Comparison of ENCODE assay signal across 8 mouse cellular contexts in the genomic region with DNA sequence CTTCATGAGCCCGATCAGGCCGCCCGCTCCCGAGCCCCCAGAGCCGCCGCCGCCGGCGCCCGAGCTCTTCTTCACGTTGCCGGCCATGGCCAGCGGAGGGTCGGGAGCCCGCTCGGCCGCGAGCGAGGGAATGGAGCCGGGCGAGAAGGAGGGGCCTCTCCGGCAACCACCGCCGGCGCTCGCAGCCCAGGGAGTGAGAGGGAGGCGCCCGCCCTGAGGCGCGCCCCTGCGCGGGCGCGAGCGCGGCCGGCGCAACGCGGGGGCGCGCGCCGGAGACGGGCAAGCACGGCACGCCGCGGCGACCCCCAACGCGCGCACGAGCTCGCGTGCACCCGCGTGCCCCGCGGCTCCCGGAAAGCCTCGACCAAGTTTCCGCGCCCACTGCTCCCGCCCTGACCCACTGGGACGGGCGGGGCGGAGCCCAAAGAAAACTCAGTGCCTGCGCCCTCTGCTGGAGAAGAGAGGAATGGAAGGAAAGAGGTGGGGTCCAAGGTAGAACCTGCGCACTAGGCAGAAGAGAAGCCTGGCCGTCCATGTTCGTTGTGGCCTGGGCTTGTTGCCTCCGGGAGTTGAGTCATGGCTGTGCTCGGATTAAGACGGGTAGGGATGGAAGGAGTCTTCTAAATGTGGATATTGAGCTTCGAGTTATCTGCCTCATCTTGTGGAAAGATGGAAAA. TPM values are rescaled to one million over a fixed set of nuclear protein-coding genes. Genes with fewer than 3 reads are reported as not detected.
DNase-seq lines count a peak whose midpoint lies in the region; ATAC-seq and TF ChIP-seq lines count a peak whose summit lies in the region.

A gene (minus strand): TSS at position 248 of the 677 bp plus-strand sequence.

- TF ChIP-seq POLR2A in heart, adult 2 months (IDR thresholded peaks at IDR 0.05; ENCODE audit: insufficient read depth, low read depth, low read length): peak; percentile 86

- no peaks in the 10 kb centered on the region for H3K27me3 ChIP-seq in embryonic facial prominence, embryonic 14.5 days (replicated peaks; ENCODE audit: control insufficient read depth, insufficient read depth, low read length)
- H3K27me3 ChIP-seq in heart, adult 2 months (ENCODE audit: control insufficient read depth, insufficient read depth, low read length): no peaks in the 10 kb centered on the region
- no peaks in the 10 kb centered on the region for H3K27me3 ChIP-seq in limb, embryonic 13.5 days
- no peaks in the 10 kb centered on the region for H3K27me3 ChIP-seq in midbrain, embryonic 16.5 days (ENCODE audit: control insufficient read depth, insufficient read depth, low read depth, low read length)

- peak within 1 kb of the TSS; percentile 86 for H3K27ac ChIP-seq in embryonic facial prominence, embryonic 14.5 days (replicated peaks; ENCODE audit: low read depth, low read length)
- H3K27ac ChIP-seq in heart, adult 2 months: peak within 1 kb of the TSS; percentile 96
- peak within 1 kb of the TSS; percentile 93 for H3K27ac ChIP-seq in limb, embryonic 13.5 days
- peak within 1 kb of the TSS; percentile 97 for H3K27ac ChIP-seq in midbrain, embryonic 16.5 days (ENCODE audit: low read length)

- H3K36me3 ChIP-seq in embryonic facial prominence, embryonic 14.5 days (ENCODE audit: control insufficient read depth, insufficient read depth, low read length): no peaks in the 10 kb centered on the region
- peaks cover 2% of the 10 kb centered on the region for H3K36me3 ChIP-seq in heart, adult 2 months (ENCODE audit: control insufficient read depth, insufficient read depth, low read length)
- no peaks in the 10 kb centered on the region for H3K36me3 ChIP-seq in limb, embryonic 13.5 days
- no peaks in the 10 kb centered on the region for H3K36me3 ChIP-seq in midbrain, embryonic 16.5 days (ENCODE audit: control insufficient read depth, insufficient read depth, low read length)

- peak; percentile 81 for TF ChIP-seq EP300 in heart, adult 2 months (IDR thresholded peaks at IDR 0.05; ENCODE audit: insufficient read depth, low read depth, low read length)

- peak; percentile 98 for DNase-seq in 3T3-L1 (ENCODE audit: low read depth, low spot score)
- peak; percentile 97 to 99 for DNase-seq in adrenal gland, postnatal 4 days (ENCODE audit: low spot score in 2 of 2)
- DNase-seq in embryonic facial prominence, embryonic 14.5 days (ENCODE audit: low spot score): peak; percentile 98
- peak; percentile 98 to 99 for DNase-seq in heart, adult 2 months
- peak; percentile 97 to 99 for DNase-seq in kidney, adult 8-10 months
- peak; percentile 97 to 98 for DNase-seq in spleen, postnatal 10 days (ENCODE audit: low spot score in 2 of 2)

- intact Hi-C loops in heart, adult 2 months (cut with DNase I): loop anchor here (1.0 to 10.0 kb wide), 4 partner anchors 51 to 249 kb away; no protein-coding TSS in a partner anchor

- peaks cover 6% of the 10 kb centered on the region for H3K79me2 ChIP-seq in heart, adult 2 months (replicated peaks; ENCODE audit: control insufficient read depth, insufficient read depth, low read length)

- 0% methylated on average over 31 of the region's 76 CpGs for WGBS in embryonic facial prominence, embryonic 14.5 days
- WGBS in heart, adult 2 months: 2% methylated on average over 75 of the region's 76 CpGs
- under 1% methylated on average over 74 of the region's 76 CpGs for WGBS in limb, embryonic 13.5 days
- under 1% methylated on average over 65 of the region's 76 CpGs for WGBS in midbrain, embryonic 16.5 days

- H3K9me3 ChIP-seq in embryonic facial prominence, embryonic 14.5 days (ENCODE audit: control insufficient read depth, low read length): no peaks in the 10 kb centered on the region
- H3K9me3 ChIP-seq in limb, embryonic 13.5 days: no peaks in the 10 kb centered on the region
- no peaks in the 10 kb centered on the region for H3K9me3 ChIP-seq in midbrain, embryonic 16.5 days (replicated peaks; ENCODE audit: control insufficient read depth, low read length, poor library complexity, severe bottlenecking)

- peak within 1 kb of the TSS; percentile 86 for H3K4me3 ChIP-seq in embryonic facial prominence, embryonic 14.5 days (ENCODE audit: low read depth, low read length)
- H3K4me3 ChIP-seq in heart, adult 2 months: peak within 1 kb of the TSS; percentile 96
- H3K4me3 ChIP-seq in limb, embryonic 13.5 days: peak within 1 kb of the TSS; percentile 82
- peak within 1 kb of the TSS; percentile 88 for H3K4me3 ChIP-seq in midbrain, embryonic 16.5 days (ENCODE audit: low read depth, low read length)

- H3K4me2 ChIP-seq in embryonic facial prominence, embryonic 14.5 days (ENCODE audit: low read depth, low read length): peak within 1 kb of the TSS; percentile 70
- H3K4me2 ChIP-seq in limb, embryonic 13.5 days (replicated peaks): peak within 1 kb of the TSS; percentile 70
- peak within 1 kb of the TSS; percentile 72 for H3K4me2 ChIP-seq in midbrain, embryonic 16.5 days (ENCODE audit: low read length)

- peaks cover 14% of the 10 kb centered on the region for H3K4me1 ChIP-seq in embryonic facial prominence, embryonic 14.5 days (ENCODE audit: control insufficient read depth, insufficient read depth, low read length)
- peaks cover 8% of the 10 kb centered on the region for H3K4me1 ChIP-seq in heart, adult 2 months (ENCODE audit: control insufficient read depth, insufficient read depth, low read length)
- peaks cover 26% of the 10 kb centered on the region for H3K4me1 ChIP-seq in limb, embryonic 13.5 days
- peaks cover 29% of the 10 kb centered on the region for H3K4me1 ChIP-seq in midbrain, embryonic 16.5 days (ENCODE audit: control insufficient read depth, insufficient read depth, low read length)

- peak within 1 kb of the TSS; percentile 80 for H3K9ac ChIP-seq in embryonic facial prominence, embryonic 14.5 days (ENCODE audit: low read depth, low read length)
- peak within 1 kb of the TSS; percentile 98 for H3K9ac ChIP-seq in heart, adult 2 months (ENCODE audit: low read depth, low read length)
- H3K9ac ChIP-seq in limb, embryonic 13.5 days: peak within 1 kb of the TSS; percentile 87
- peak within 1 kb of the TSS; percentile 94 for H3K9ac ChIP-seq in midbrain, embryonic 16.5 days (ENCODE audit: low read depth, low read length)

- ATAC-seq in embryonic facial prominence, embryonic 14.5 days (ENCODE audit: low read depth): peak; percentile 93
- peak; percentile 93 for ATAC-seq in limb, embryonic 13.5 days (ENCODE audit: low FRiP score, low read depth)
- ATAC-seq in midbrain, embryonic 16.5 days: peak; percentile 91

- peak; percentile 97 for TF ChIP-seq CTCF in heart, adult 2 months (IDR thresholded peaks at IDR 0.05)

RNA-seq across cellular contexts. Expression of the gene that starts here (rescaled TPM):
- total RNA-seq in adrenal gland, postnatal 4 days (2021): 10 to 100 TPM; 34.9 to 41.3 TPM
- 15.3 and 17.1 TPM in 2 replicates for polyA plus RNA-seq in embryonic facial prominence, embryonic 14.5 days (2014; fragmentation: Nextera tagmentation; extraction: Ambion mirVana)
- total RNA-seq in heart, adult 2 months (2021): 10 to 100 TPM; 17.8 to 18.7 TPM
- 5.0 and 11.8 TPM in 2 replicates for polyA plus RNA-seq in heart, adult 2 months (2012; rRNA removed)
- polyA plus RNA-seq in limb, embryonic 13.5 days (2015; fragmentation: Nextera tagmentation; extraction: Ambion mirVana): 17.5 and 19.6 TPM in 2 replicates
- 21.7 and 26.5 TPM in 2 replicates for polyA plus RNA-seq in midbrain, embryonic 16.5 days (2015; fragmentation: Nextera tagmentation; extraction: Ambion mirVana)

Comparison
In these comparisons a context has a peak if more than half of its experiments do, and no peak if none do; other contexts are left out.
1. Peak in every context shown above with its lines: DNase-seq, ATAC-seq, H3K4me3 ChIP-seq and H3K27ac ChIP-seq.